Mouse (Mus musculus): ENCODE measurements around the gene AA986860. TPM values are rescaled to one million over a fixed set of nuclear protein-coding genes. Genes with fewer than 3 reads are reported as not detected.

AA986860 gene
- total RNA-seq, 2 experiments from 2014 or later = 1.3 to 1.7 TPM

DNA sequence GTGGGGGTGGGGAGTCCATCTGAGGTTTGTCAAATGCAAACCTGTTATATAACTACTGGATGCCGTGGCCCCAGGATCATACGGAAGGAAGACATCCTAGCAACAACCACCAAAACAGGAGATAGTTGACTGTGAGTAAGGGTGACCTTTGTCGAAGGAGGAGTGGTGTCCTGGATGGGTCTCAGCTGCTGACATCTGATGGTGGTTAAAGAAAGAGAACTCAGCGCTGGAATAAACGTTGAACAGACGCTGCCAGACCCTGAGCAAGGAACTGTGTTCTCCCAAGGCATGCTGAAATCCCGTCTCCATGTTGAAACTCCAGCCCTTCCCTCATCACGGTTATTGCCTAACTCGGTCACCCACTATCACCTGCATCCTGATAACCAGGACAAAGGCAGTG, 27.9 kb downstream of the AA986860 start:
- Histone ChIP-seq H3K4me3 (no peak overlapping the region), H3K27ac (no peak overlapping the region)
- TF ChIP-seq CTCF (IDR thresholded peaks at IDR 0.05) = no peak
- DNase-seq (ENCODE audit: extremely low spot score in 1 of 2, low spot score in 2 of 2) = no peak
- intact Hi-C loops (cut with DNase I) = no loop called here

DNA sequence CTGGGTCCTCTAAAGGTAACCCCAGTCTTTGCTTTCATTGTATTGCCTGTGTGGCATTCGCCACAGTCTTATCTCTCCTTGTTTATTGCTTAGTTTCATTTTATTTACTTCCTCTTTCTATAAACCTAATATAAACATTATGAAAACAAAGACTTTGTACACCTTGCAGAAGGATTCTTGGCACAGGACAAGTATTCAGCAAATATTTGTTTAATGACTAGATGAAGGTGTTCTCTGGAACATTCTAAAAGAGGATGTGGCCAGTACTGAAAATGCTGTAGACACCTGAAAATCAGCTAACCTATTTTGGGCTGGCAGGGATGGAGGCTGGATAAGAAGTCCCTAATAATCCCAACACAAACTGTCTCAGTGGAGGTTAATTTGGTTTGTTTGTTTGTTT, 29.8 kb downstream of the AA986860 start:
- Histone ChIP-seq H3K4me3 (no peak overlapping the region), H3K27ac (no peak overlapping the region)
- intact Hi-C loops (cut with DNase I) = no loop called here
- DNase-seq (ENCODE audit: extremely low spot score in 1 of 2, low spot score in 2 of 2) = no peak
- no peak for TF ChIP-seq CTCF (IDR thresholded peaks at IDR 0.05)

DNA sequence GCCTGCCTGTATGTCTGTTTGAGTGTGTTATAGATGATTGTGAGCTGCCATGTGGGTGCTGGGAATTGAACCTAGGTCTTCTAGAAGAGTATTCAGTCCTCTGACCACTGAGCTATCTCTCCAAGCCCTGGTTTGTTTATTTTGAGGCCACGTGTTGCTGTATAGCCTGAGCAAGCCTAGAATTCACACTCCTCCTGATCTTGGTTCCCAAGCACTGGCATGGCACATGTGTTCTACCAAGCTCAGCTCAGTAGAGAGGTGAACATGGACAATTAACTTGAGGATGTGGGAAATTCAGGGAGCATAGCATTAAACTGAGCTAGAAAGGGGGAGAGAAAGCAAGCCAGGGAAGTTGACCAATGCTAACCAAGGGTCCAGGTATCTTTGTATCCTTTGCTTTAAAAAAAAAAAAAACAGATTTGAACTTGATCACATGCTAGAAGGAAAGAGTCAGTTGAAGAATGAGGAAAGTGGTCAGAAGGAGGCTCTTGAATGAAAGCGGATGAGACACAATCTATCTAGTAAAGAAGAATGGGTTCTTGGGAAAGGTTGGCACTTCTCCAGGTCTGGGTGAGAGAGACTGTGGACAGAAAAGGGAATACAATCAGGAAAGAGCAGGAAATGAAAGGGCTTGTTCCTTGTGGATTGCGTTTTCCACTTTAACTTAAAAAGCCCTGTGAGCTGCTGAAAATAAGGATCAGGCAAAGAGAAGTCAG, 30.4 kb downstream of the AA986860 start:
- Histone ChIP-seq H3K27ac (no peak overlapping the region), H3K4me3 (no peak overlapping the region)
- intact Hi-C loops (cut with DNase I) = no loop called here
- no peak for DNase-seq (ENCODE audit: extremely low spot score in 1 of 2, low spot score in 2 of 2)
- TF ChIP-seq CTCF (IDR thresholded peaks at IDR 0.05) = no peak

DNA sequence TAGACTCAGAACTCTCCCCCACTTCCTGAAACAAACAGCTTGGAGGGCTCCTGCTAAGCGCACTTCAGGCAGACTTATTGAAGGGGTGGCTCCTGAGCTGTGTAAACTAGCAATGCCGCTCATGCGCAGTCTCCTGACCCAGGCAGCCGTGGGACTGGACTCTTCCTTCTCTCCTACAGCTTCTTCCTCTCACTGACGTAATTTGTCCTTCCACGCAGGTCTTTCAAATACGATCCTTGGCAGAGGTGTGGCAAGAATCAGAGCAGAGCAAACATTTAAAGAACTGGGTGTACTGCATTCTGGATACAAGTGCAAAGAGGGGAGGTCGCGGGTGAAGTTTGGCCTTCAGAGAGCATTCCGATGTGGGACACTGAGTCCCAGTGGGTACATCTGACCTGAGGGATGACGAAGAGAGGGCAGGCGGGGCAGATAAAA, 32.3 kb downstream of the AA986860 start:
- DNase-seq (ENCODE audit: extremely low spot score in 1 of 2, low spot score in 2 of 2) = no peak
- Histone ChIP-seq H3K27ac (no peak overlapping the region), H3K4me3 (no peak overlapping the region)
- intact Hi-C loops (cut with DNase I) = no loop called here
- TF ChIP-seq CTCF (IDR thresholded peaks at IDR 0.05) = no peak

DNA sequence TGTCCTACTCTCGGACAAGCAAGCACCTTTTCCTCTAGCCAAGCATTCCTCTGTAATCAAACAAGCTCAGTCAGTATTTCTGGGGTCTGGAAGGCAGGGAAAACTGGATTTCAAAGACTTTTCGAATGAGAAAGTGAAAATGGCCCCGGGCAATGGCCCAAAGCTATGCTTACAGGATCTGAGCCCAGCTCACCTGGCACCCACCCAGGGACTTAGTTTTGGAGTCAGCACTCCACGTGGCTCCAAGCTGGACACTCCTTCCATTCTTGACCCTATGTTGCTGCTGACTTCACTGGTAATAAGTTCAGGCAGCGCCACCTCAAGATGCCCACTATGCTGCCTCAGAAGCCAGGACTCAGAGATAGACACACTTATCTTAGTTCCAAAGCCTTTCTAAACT, 35.3 kb downstream of the AA986860 start:
- Histone ChIP-seq H3K27ac (no peak overlapping the region), H3K4me3 (no peak overlapping the region)
- TF ChIP-seq CTCF (IDR thresholded peaks at IDR 0.05) = no peak
- intact Hi-C loops (cut with DNase I) = no loop called here
- DNase-seq (ENCODE audit: extremely low spot score in 1 of 2, low spot score in 2 of 2) = no peak

DNA sequence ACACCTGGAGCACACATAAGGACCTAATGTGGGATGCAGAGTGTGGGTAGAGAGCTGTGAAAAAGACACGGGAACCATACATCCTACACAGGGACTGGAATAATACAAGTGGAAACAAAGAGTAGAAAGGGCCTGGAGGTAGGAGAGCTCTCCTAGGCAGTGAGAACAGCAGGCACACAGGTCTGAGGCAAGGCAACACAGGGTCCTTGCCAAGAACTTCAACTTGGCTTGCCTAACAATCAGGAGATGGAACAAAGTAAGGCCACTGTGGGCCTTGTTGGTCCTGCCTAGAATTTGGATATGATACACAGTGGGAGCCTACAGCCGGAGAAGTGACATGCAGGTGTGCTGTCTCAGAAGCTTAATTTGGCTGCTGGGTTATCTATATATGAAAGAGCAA, 38.1 kb downstream of the AA986860 start:
- no peak for DNase-seq (ENCODE audit: extremely low spot score in 1 of 2, low spot score in 2 of 2)
- Histone ChIP-seq H3K4me3 (no peak overlapping the region), H3K27ac (no peak overlapping the region)
- intact Hi-C loops (cut with DNase I) = no loop called here
- no peak for TF ChIP-seq CTCF (IDR thresholded peaks at IDR 0.05)

DNA sequence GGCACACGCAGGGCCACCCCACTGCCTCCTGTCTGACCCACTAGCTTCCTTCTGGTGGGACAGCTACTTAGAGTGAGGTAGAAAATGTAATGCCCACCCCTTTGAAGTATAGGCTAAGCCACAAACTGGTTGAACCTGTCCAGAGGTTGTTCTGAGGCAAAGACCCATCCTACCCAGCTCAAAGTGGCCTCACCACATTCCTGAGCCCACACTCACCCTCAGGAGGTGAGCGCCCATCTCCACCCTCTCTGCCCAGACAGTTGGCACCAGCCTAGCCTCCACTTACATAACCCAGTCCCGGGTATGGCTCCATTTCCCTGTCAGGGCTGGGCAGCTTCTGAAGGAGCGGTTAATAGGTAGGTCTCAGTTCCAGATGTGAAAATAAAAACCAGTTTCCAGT, 38.7 kb downstream of the AA986860 start:
- no peak overlapping the region for H3K27ac ChIP-seq
- no peak overlapping the region for H3K4me3 ChIP-seq
- intact Hi-C loops (cut with DNase I) = no loop called here
- TF ChIP-seq CTCF (IDR thresholded peaks at IDR 0.05) = no peak
- no peak for DNase-seq (ENCODE audit: extremely low spot score in 1 of 2, low spot score in 2 of 2)

DNA sequence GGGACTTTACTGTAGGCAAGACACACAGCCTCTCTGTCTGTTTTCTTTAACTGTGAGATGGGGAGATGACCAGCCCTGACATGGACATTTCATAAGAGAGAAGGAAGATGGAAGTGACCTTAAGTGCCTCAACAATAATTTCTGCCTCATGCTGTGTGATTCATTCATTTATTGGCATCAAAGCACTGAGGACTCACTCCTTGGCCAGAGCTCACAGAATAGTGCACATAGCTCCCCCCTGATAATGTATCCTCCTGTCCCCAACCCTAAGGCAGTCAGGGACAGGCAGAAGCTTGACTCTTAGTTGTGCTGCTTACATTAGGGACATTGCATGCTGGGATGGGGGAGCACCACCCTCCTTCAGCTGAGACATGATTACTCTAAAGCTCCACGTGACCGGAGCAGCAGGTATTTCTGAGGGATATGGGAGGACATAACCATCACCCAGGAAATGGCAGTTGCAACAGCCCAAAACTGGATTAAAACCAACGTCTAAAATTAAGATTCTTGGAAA, 39.3 kb downstream of the AA986860 start:
- no peak overlapping the region for H3K27ac ChIP-seq
- DNase-seq (ENCODE audit: extremely low spot score in 1 of 2, low spot score in 2 of 2) = no peak
- H3K4me3 ChIP-seq = no peak overlapping the region
- TF ChIP-seq CTCF (IDR thresholded peaks at IDR 0.05) = no peak
- intact Hi-C loops (cut with DNase I) = no loop called here

DNA sequence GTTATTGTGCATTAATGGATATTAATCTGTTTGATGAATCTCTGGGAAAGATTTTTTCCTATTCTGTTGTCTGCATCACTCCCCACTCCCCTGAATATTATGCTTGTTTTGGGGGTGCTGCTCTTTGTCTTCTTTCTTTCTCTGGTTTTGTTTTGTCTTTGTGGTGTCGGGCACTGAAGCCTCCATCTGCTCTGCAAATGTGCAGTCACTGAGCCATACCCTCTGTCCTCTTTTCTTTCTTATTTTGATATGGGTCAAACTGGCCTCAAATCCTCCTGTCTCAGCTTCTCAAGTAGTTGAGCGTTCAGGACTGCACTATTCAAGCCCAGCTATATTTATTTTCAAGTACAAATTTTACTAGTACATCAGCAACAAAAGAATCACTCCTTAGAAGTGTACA, 43.5 kb downstream of the AA986860 start:
- TF ChIP-seq CTCF (IDR thresholded peaks at IDR 0.05) = no peak
- Histone ChIP-seq H3K27ac (no peak overlapping the region), H3K4me3 (no peak overlapping the region)
- no peak for DNase-seq (ENCODE audit: extremely low spot score in 1 of 2, low spot score in 2 of 2)
- intact Hi-C loops (cut with DNase I) = no loop called here

DNA sequence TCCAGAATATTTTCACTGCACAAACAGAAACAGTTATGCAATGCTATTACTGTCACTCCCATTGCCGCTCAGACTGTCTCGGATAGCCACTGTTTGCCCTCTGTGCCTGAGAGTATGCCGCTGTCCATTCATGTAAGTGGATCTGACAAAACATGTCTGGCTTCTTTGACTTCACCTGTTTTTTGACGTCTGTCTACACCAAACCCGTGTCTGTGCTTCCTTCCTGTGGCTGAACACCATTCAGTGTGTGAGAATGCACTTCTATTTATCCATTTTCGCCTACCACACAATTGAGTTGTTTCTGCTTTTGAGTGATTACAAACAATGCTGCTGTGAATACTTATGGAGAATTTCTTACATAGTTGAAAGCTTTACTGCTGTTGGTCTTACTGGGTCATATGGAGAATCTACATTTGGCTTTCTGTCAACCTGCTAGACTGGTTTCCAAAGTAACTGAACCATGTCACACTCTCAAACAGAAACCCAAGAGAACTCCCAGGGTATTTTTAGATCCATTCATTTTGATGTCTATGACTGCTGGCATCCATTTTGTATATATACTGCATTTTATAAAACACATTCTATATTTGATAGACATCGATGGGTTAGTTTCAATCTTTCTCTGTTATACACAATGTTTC, 44.0 kb downstream of the AA986860 start:
- TF ChIP-seq CTCF (IDR thresholded peaks at IDR 0.05) = no peak
- intact Hi-C loops (cut with DNase I) = no loop called here
- H3K4me3 ChIP-seq = no peak overlapping the region
- H3K27ac ChIP-seq = no peak overlapping the region
- DNase-seq (ENCODE audit: extremely low spot score in 1 of 2, low spot score in 2 of 2) = no peak

DNA sequence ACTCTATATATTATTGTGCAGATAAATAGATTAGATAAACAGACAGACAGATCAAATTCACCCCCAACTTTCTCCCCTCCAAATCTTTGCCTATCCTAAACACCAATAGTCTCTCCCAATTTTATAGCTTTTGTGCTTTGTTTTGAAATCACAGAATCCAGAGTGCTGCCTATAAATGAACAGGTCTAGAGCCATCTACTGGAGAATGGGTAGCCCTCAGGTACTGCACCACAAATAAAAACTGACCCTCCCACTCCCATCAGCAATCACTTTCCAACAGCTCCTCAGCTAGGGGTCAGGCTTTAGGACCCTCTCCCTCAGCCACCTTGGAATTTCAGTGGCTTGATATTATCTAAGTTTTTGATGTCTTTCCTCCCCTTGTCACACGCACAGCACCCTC, 44.9 kb downstream of the AA986860 start:
- DNase-seq (ENCODE audit: extremely low spot score in 1 of 2, low spot score in 2 of 2) = no peak
- Histone ChIP-seq H3K4me3 (no peak overlapping the region), H3K27ac (no peak overlapping the region)
- TF ChIP-seq CTCF (IDR thresholded peaks at IDR 0.05) = peak; percentile 36
- intact Hi-C loops (cut with DNase I) = no loop called here

DNA sequence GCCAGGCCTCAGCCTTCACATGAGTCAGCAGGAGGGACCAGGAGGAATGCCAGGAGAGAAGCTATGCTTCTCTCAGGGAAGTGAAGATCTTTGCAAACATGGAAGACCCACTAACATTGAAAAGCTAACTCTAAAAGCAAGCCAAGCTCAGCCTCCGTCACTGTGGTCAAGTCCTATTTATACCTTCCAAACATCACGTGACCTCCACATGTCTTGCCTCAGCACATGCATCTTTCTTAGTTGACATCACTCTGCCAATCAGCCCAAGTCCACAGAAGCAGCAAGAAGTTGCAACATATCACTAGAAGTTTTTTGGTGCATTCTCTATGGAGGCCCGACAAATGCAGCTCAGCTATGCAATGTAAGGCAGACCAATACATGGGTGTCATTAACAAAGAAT, 48.1 kb downstream of the AA986860 start:
- no peak overlapping the region for H3K4me3 ChIP-seq
- no peak for DNase-seq (ENCODE audit: extremely low spot score in 1 of 2, low spot score in 2 of 2)
- no peak for TF ChIP-seq CTCF (IDR thresholded peaks at IDR 0.05)
- intact Hi-C loops (cut with DNase I) = loop anchor here (5.0 kb wide), 2 partner anchors 88 to 233 kb away; no protein-coding TSS in a partner anchor
- no peak overlapping the region for H3K27ac ChIP-seq

DNA sequence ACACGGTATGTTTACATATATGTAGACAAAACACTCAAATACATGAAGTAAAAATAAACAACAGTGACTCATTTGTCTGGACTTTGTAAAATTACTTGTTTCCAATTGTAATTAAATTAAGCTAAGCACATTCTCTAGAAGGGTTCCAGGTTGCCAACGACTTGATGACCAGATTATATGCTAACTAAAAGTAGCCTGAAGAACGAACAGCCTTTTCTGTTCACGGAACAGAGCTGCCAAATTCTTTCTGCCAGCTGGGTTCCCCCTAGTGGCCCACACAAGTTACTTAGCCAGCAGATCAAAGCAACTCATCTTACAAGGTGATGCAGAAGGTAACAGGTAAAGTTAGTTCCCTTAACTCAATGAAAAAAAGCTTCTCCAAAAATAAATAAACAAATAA, 52.3 kb downstream of the AA986860 start:
- Histone ChIP-seq H3K4me3 (no peak overlapping the region), H3K27ac (no peak overlapping the region)
- no peak for DNase-seq (ENCODE audit: extremely low spot score in 1 of 2, low spot score in 2 of 2)
- TF ChIP-seq CTCF (IDR thresholded peaks at IDR 0.05) = peak; percentile 72
- intact Hi-C loops (cut with DNase I) = loop anchor here (5.0 kb wide), 2 partner anchors 92 to 237 kb away; no protein-coding TSS in a partner anchor
